Mouse (Mus musculus): ENCODE measurements at regions not wholly inside any gene's neighbourhood (a gene's known extent, or its start where the extent isn't known, plus 50 kb on each side); places are given as distances from the start of the nearest gene placed in this dataset.
A peak's percentile ranks its signal among the peaks of the same experiment; 100 is the strongest.

DNA sequence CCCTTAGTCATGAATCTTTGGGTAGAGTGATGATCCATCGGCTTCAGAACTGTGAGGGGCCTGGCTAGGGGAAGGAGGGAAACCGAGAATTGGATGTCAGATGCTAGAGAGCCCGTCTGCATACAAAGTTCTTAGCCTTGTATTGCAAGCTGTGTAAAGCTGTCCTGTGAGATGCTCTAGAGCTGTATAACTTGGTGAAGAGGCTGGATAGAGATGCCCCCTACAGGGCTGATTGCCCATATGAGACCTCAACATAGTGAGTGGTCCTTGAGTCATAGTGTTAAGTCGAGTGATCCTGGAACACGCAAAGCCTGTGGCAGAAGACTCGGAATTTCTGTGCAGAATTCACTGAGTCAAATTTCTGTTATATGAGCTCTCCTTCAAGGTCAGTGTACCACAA, 334.8 kb downstream of the Mycn start:
- H3K4me1 ChIP-seq (ENCODE audit: control insufficient read depth, insufficient read depth, low read length): no peaks in the 10 kb centered on the region
- no peak overlapping the region for H3K9ac ChIP-seq (ENCODE audit: low read length)
- no peaks in the 10 kb centered on the region for H3K36me3 ChIP-seq (ENCODE audit: control insufficient read depth, insufficient read depth, low read length)
- ATAC-seq (ENCODE audit: insufficient number of reproducible peaks, low FRiP score, low TSS enrichment, low read depth): no peak
- H3K27me3 ChIP-seq (ENCODE audit: control insufficient read depth, insufficient read depth, low read length): no peaks in the 10 kb centered on the region
- H3K4me3 ChIP-seq (ENCODE audit: low read depth, low read length): no peak overlapping the region
- H3K9me3 ChIP-seq (ENCODE audit: control insufficient read depth, low read length): no peaks in the 10 kb centered on the region
- DNase-seq (ENCODE audit: low spot score): no peak
- no peak overlapping the region for H3K4me2 ChIP-seq (ENCODE audit: low read depth, severe bottlenecking)
- H3K27ac ChIP-seq (replicated peaks; ENCODE audit: low read depth, low read length): no peak overlapping the region
- 93% methylated on average over 6 of the region's 6 CpGs for WGBS

- no peak for ATAC-seq (ENCODE audit: insufficient number of reproducible peaks, low FRiP score, low TSS enrichment, low read depth)
- H3K4me1 ChIP-seq (ENCODE audit: control insufficient read depth, insufficient read depth, low read length): no peaks in the 10 kb centered on the region
Measured at GRCm38 (mm10) chr12:12605495-12605894, 336.2 kb downstream of the Mycn start.

DNA sequence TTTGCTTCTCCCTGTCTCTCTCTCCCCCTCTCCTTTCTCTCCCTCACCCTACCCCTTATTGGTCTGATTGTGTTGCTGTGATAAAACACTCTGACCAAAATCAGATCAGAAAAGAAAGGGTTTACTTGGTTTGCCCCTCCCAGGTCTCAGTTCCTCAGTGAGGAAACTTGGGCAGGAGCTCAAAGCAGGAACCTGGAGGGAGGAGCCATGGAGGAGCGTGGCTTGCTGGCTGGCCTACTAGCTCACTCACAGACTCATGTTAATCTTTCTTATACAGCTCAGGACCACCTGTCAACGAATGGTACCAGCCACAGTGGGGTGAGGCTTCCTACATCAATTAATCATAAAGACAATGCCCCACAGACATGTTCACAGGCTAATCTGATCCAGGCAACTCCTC, 339.4 kb downstream of the Fam49a start:
- Histone ChIP-seq H3K27me3 (ENCODE audit: control insufficient read depth, insufficient read depth, low read length) (no peaks in the 10 kb centered on the region), H3K4me3 (ENCODE audit: low read depth, low read length) (no peak overlapping the region), H3K9me3 (ENCODE audit: control insufficient read depth, low read length) (no peaks in the 10 kb centered on the region), H3K36me3 (ENCODE audit: control insufficient read depth, insufficient read depth, low read length) (no peaks in the 10 kb centered on the region), H3K9ac (ENCODE audit: low read length) (no peak overlapping the region), H3K4me2 (ENCODE audit: low read depth, severe bottlenecking) (no peak overlapping the region), H3K4me1 (ENCODE audit: control insufficient read depth, insufficient read depth, low read length) (no peaks in the 10 kb centered on the region), H3K27ac (replicated peaks; ENCODE audit: low read depth, low read length) (no peak overlapping the region)
- no peak for DNase-seq (ENCODE audit: low spot score)
- ATAC-seq (ENCODE audit: insufficient number of reproducible peaks, low FRiP score, low TSS enrichment, low read depth): no peak
- 52% methylated on average over 2 of the region's 2 CpGs for WGBS

More at GRCm38 (mm10) chr12:12605495-12605894, 336.2 kb downstream of the Mycn start:
- Histone ChIP-seq H3K4me3 (ENCODE audit: low read depth, low read length) (no peak overlapping the region), H3K27ac (replicated peaks; ENCODE audit: low read depth, low read length) (no peak overlapping the region), H3K27me3 (ENCODE audit: control insufficient read depth, insufficient read depth, low read length) (no peaks in the 10 kb centered on the region), H3K9ac (ENCODE audit: low read length) (no peak overlapping the region), H3K4me2 (ENCODE audit: low read depth, severe bottlenecking) (no peak overlapping the region), H3K36me3 (ENCODE audit: control insufficient read depth, insufficient read depth, low read length) (no peaks in the 10 kb centered on the region), H3K9me3 (ENCODE audit: control insufficient read depth, low read length) (no peaks in the 10 kb centered on the region)
- no peak for DNase-seq (ENCODE audit: low spot score)
- 92% methylated on average over 3 of the region's 3 CpGs for WGBS

GRCm38 (mm10) chr12:12595399-12595798, 333.5 kb downstream of the Fam49a start:
- ATAC-seq (ENCODE audit: insufficient number of reproducible peaks, low FRiP score, low TSS enrichment, low read depth) (no peak), DNase-seq (ENCODE audit: low spot score) (no peak)
- no peak overlapping the region for H3K27ac ChIP-seq (replicated peaks; ENCODE audit: low read depth, low read length)
- H3K27me3 ChIP-seq (ENCODE audit: control insufficient read depth, insufficient read depth, low read length): no peaks in the 10 kb centered on the region
- no peak overlapping the region for H3K4me2 ChIP-seq (ENCODE audit: low read depth, severe bottlenecking)
- H3K36me3 ChIP-seq (ENCODE audit: control insufficient read depth, insufficient read depth, low read length): no peaks in the 10 kb centered on the region
- H3K9me3 ChIP-seq (ENCODE audit: control insufficient read depth, low read length): no peaks in the 10 kb centered on the region
- no peak overlapping the region for H3K4me3 ChIP-seq (ENCODE audit: low read depth, low read length)
- H3K4me1 ChIP-seq (ENCODE audit: control insufficient read depth, insufficient read depth, low read length): 0 out of 2 replicates have a peak, but pooled peaks cover 3% of the 10 kb centered on the region
- H3K9ac ChIP-seq (ENCODE audit: low read length): no peak overlapping the region
- WGBS: 90% methylated on average over 3 of the region's 3 CpGs

GRCm38 (mm10) chr12:12594567-12594966, 332.6 kb downstream of the Fam49a start:
- Histone ChIP-seq H3K27ac (replicated peaks; ENCODE audit: low read depth, low read length) (no peak overlapping the region), H3K27me3 (ENCODE audit: control insufficient read depth, insufficient read depth, low read length) (no peaks in the 10 kb centered on the region), H3K9ac (ENCODE audit: low read length) (no peak overlapping the region), H3K4me1 (ENCODE audit: control insufficient read depth, insufficient read depth, low read length) (0 out of 2 replicates have a peak, but pooled peaks cover 3% of the 10 kb centered on the region), H3K9me3 (ENCODE audit: control insufficient read depth, low read length) (no peaks in the 10 kb centered on the region), H3K4me2 (ENCODE audit: low read depth, severe bottlenecking) (no peak overlapping the region), H3K4me3 (ENCODE audit: low read depth, low read length) (no peak overlapping the region), H3K36me3 (ENCODE audit: control insufficient read depth, insufficient read depth, low read length) (no peaks in the 10 kb centered on the region)
- WGBS: 87% methylated on average over 3 of the region's 3 CpGs
- ATAC-seq (ENCODE audit: insufficient number of reproducible peaks, low FRiP score, low TSS enrichment, low read depth) (no peak), DNase-seq (ENCODE audit: low spot score) (no peak)

GRCm38 (mm10) chr12:12593343-12593742, 331.4 kb downstream of the Fam49a start:
- no peak overlapping the region for H3K9ac ChIP-seq (ENCODE audit: low read length)
- WGBS: 88% methylated on average over 2 of the region's 2 CpGs
- no peak for ATAC-seq (ENCODE audit: insufficient number of reproducible peaks, low FRiP score, low TSS enrichment, low read depth)
- DNase-seq (ENCODE audit: low spot score): no peak
- H3K27ac ChIP-seq (replicated peaks; ENCODE audit: low read depth, low read length): no peak overlapping the region
- no peaks in the 10 kb centered on the region for H3K27me3 ChIP-seq (ENCODE audit: control insufficient read depth, insufficient read depth, low read length)
- no peaks in the 10 kb centered on the region for H3K36me3 ChIP-seq (ENCODE audit: control insufficient read depth, insufficient read depth, low read length)
- no peaks in the 10 kb centered on the region for H3K9me3 ChIP-seq (ENCODE audit: control insufficient read depth, low read length)
- peaks cover 7% of the 10 kb centered on the region for H3K4me1 ChIP-seq (ENCODE audit: control insufficient read depth, insufficient read depth, low read length)
- no peak overlapping the region for H3K4me3 ChIP-seq (ENCODE audit: low read depth, low read length)
- H3K4me2 ChIP-seq (ENCODE audit: low read depth, severe bottlenecking): no peak overlapping the region

GRCm38 (mm10) chr12:12590753-12591291, 328.9 kb downstream of the Fam49a start:
- DNase-seq (ENCODE audit: low spot score): no peak
- H3K27me3 ChIP-seq (ENCODE audit: control insufficient read depth, insufficient read depth, low read length): no peaks in the 10 kb centered on the region
- no peak overlapping the region for H3K27ac ChIP-seq (replicated peaks; ENCODE audit: low read depth, low read length)
- no peak overlapping the region for H3K9ac ChIP-seq (ENCODE audit: low read length)
- no peak overlapping the region for H3K4me2 ChIP-seq (ENCODE audit: low read depth, severe bottlenecking)
- peaks cover 20% of the 10 kb centered on the region for H3K4me1 ChIP-seq (ENCODE audit: control insufficient read depth, insufficient read depth, low read length)
- H3K36me3 ChIP-seq (ENCODE audit: control insufficient read depth, insufficient read depth, low read length): no peaks in the 10 kb centered on the region
- 76% methylated on average over 8 of the region's 8 CpGs for WGBS
- H3K9me3 ChIP-seq (ENCODE audit: control insufficient read depth, low read length): no peaks in the 10 kb centered on the region
- no peak overlapping the region for H3K4me3 ChIP-seq (ENCODE audit: low read depth, low read length)
- ATAC-seq (ENCODE audit: insufficient number of reproducible peaks, low FRiP score, low TSS enrichment, low read depth): no peak

- Histone ChIP-seq H3K4me3 (ENCODE audit: low read depth, low read length) (no peak overlapping the region), H3K9ac (ENCODE audit: low read length) (no peak overlapping the region), H3K4me2 (ENCODE audit: low read depth, severe bottlenecking) (no peak overlapping the region), H3K27me3 (ENCODE audit: control insufficient read depth, insufficient read depth, low read length) (no peaks in the 10 kb centered on the region), H3K9me3 (ENCODE audit: control insufficient read depth, low read length) (no peaks in the 10 kb centered on the region), H3K4me1 (ENCODE audit: control insufficient read depth, insufficient read depth, low read length) (peaks cover 22% of the 10 kb centered on the region), H3K36me3 (ENCODE audit: control insufficient read depth, insufficient read depth, low read length) (no peaks in the 10 kb centered on the region), H3K27ac (replicated peaks; ENCODE audit: low read depth, low read length) (no peak overlapping the region)
- peak; percentile 84 for ATAC-seq (ENCODE audit: insufficient number of reproducible peaks, low FRiP score, low TSS enrichment, low read depth)
- 11% methylated on average over 5 of the region's 5 CpGs for WGBS
- peak; percentile 79 for DNase-seq (ENCODE audit: low spot score)
Measured at GRCm38 (mm10) chr12:12588771-12589370, 326.9 kb downstream of the Fam49a start.

- 13% methylated on average over 6 of the region's 6 CpGs for WGBS
- Histone ChIP-seq H3K9ac (ENCODE audit: low read length) (no peak overlapping the region), H3K9me3 (ENCODE audit: control insufficient read depth, low read length) (no peaks in the 10 kb centered on the region), H3K4me2 (ENCODE audit: low read depth, severe bottlenecking) (no peak overlapping the region), H3K27ac (replicated peaks; ENCODE audit: low read depth, low read length) (no peak overlapping the region), H3K4me3 (ENCODE audit: low read depth, low read length) (no peak overlapping the region), H3K36me3 (ENCODE audit: control insufficient read depth, insufficient read depth, low read length) (no peaks in the 10 kb centered on the region), H3K27me3 (ENCODE audit: control insufficient read depth, insufficient read depth, low read length) (no peaks in the 10 kb centered on the region), H3K4me1 (ENCODE audit: control insufficient read depth, insufficient read depth, low read length) (peaks cover 32% of the 10 kb centered on the region)
- DNase-seq (ENCODE audit: low spot score) (peak; percentile 39), ATAC-seq (ENCODE audit: insufficient number of reproducible peaks, low FRiP score, low TSS enrichment, low read depth) (no peak)
Measured at GRCm38 (mm10) chr12:12586436-12586835, 324.5 kb downstream of the Fam49a start.

All from limb, embryonic 11.5 days (tissue).